Mouse (Mus musculus) midbrain, embryonic 11.5 days (tissue): Measurements from ENCODE around the gene Dcaf17. TPM values are rescaled to one million over a fixed set of nuclear protein-coding genes. Genes with fewer than 3 reads are reported as not detected.

Experiments used
- ATAC-seq: fragments of 200-750 bp; cut with Nextera tagmentation; 2 replicates; pipeline ENCODE4 v1.8.0; 2017; ENCODE audit warnings: moderate TSS enrichment, moderate library complexity; ENCODE audit not compliant: low FRiP score
- DNase-seq: peaks from one replicate; pipeline ENCODE4 v3.0.0; 2015; ENCODE audit warnings: low spot score; ENCODE audit errors: missing footprints
- H3K27ac ChIP-seq: fragments of 300-500 bp; sonication (generic); 2 replicates; pipeline ENCODE4 v1.5.1; 2014; ENCODE audit warnings: low read depth, low read length
- H3K27me3 ChIP-seq: fragments of 300-500 bp; sonication (generic); 2 replicates; pipeline ENCODE4 v1.6.1; 2014; ENCODE audit warnings: mild to moderate bottlenecking, low read length, moderate library complexity, mixed read lengths; ENCODE audit not compliant: control insufficient read depth, insufficient read depth
- H3K36me3 ChIP-seq: fragments of 300-500 bp; sonication (generic); 2 replicates; pipeline ENCODE4 v1.6.1; 2014; ENCODE audit warnings: mild to moderate bottlenecking, low read length, moderate library complexity, mixed read lengths; ENCODE audit not compliant: control insufficient read depth, insufficient read depth
- H3K4me1 ChIP-seq: fragments of 300-500 bp; sonication (generic); 2 replicates; pipeline ENCODE4 v1.6.1; 2014; ENCODE audit warnings: low read length; ENCODE audit not compliant: control insufficient read depth, insufficient read depth
- H3K4me2 ChIP-seq: fragments of 300-500 bp; sonication (generic); 2 replicates; pipeline ENCODE4 v1.6.1; 2014; ENCODE audit warnings: mild to moderate bottlenecking, moderate library complexity
- H3K4me3 ChIP-seq: fragments of 300-500 bp; sonication (generic); 2 replicates; pipeline ENCODE4 v1.5.1; 2014; ENCODE audit warnings: low read depth, low read length
- H3K9ac ChIP-seq: fragments of 300-500 bp; sonication (generic); 2 replicates; pipeline ENCODE4 v1.6.1; 2014; ENCODE audit warnings: low read length
- H3K9me3 ChIP-seq: fragments of 300-500 bp; sonication (generic); 2 replicates; pipeline ENCODE4 v1.6.1; 2016; ENCODE audit warnings: low read length; ENCODE audit not compliant: control insufficient read depth
- WGBS: fragments of 180-500 bp; shearing (Covaris S2); extraction: QIAGEN DNeasy Blood & Tissue Kit; methylation state at CpG from one replicate; pipeline ENCODE4 v1.1.7; 2014; 5-methylcytosine and 5-hydroxymethylcytosine counted together
- polyA plus RNA-seq: library from polyadenylated mRNA; unstranded; fragments of >200 nt; fragmentation: Nextera tagmentation; extraction: Ambion mirVana; gene quantifications from 2 replicates; pipeline ENCODE4 v1.2.1, GENCODE M21; 2014

The Dcaf17 gene
- 40.5 and 43.4 TPM in 2 replicates for polyA plus RNA-seq

DNA sequence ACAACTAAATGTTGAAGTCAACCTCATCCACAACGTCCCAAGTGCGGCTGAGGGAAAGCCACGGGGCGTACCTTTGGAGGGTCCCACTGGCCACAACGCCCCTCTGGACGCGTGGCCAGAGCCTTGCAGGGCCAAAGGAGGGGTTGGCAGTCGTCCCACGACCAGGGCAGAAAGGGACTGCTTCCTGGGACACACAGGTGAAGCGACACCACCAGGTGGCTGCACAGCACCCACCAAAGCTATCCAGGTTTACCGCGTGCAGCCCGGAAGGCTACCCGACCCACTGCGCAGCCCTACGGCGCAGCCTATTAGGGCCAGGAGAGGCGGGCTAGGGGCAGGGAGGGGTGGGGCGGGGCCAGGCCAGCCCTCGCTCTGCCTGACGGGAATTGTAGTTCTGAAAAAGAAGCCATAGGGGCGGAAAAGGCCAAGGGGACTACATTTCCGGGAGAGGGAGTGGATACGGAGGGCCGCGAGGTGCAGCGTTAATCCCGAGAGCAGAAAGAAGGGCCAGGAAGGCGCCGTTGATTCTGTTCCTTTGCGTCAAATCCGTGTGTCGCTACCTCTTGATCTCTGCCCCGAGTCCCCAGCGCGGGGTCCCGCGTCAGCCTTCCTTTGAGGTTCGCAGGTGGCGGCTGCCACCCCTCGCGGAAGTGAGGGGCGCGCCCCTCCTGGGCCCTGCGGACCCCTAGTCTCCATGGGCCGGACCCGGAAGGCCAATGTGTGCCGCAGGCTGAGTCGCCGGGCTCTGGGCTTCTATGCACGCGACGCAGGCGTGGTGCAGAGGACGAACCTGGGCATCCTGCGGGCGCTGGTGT is at the start of gene Dcaf17, which contains the start of gene Mettl8:
Dcaf17 (plus strand) TSS at position 29 of the 815 bp plus-strand sequence.
Mettl8 (minus strand) TSS at position 284 of the 815 bp plus-strand sequence.
- Histone ChIP-seq H3K27ac (peak within 1 kb of the TSS; percentile 88), H3K27me3 (no peaks in the 10 kb centered on the region), H3K9ac (peak within 1 kb of the TSS; percentile 87), H3K4me1 (peaks cover 11% of the 10 kb centered on the region), H3K36me3 (no peaks in the 10 kb centered on the region), H3K9me3 (no peaks in the 10 kb centered on the region), H3K4me3 (peak within 1 kb of the TSS; percentile 82), H3K4me2 (peak within 1 kb of the TSS; percentile 72)
- ATAC-seq (peak; percentile 98), DNase-seq (peak; percentile 99)
- WGBS: under 1% methylated on average over 57 of the region's 57 CpGs

DNA sequence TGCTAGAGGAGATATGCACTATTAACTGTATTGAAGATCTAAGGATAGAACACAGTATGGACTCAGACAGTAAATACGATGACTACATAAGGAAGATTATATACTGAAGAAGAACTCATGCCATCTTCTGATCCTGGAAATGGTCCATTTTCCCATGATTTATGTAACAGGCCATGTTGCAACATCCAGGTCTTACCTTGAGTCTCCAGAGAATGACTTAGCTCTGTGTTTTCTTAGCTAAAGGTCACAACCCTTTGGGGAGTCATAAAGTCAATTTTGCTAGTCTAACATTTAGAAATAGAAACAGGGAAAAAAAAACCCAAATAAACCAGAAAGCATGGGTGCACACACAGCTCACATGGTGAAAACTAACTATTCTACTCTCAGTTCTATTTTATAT is 43.3 kb upstream of the Dcaf17 start:
- Histone ChIP-seq H3K4me2 (no peak overlapping the region), H3K4me3 (no peak overlapping the region), H3K27me3 (no peaks in the 10 kb centered on the region), H3K9me3 (no peaks in the 10 kb centered on the region), H3K9ac (no peak overlapping the region), H3K4me1 (no peaks in the 10 kb centered on the region), H3K27ac (no peak overlapping the region), H3K36me3 (no peaks in the 10 kb centered on the region)
- ATAC-seq (no peak), DNase-seq (peak; percentile 69)
- WGBS: 93% methylated on average over 1 of the region's 1 CpGs

DNA sequence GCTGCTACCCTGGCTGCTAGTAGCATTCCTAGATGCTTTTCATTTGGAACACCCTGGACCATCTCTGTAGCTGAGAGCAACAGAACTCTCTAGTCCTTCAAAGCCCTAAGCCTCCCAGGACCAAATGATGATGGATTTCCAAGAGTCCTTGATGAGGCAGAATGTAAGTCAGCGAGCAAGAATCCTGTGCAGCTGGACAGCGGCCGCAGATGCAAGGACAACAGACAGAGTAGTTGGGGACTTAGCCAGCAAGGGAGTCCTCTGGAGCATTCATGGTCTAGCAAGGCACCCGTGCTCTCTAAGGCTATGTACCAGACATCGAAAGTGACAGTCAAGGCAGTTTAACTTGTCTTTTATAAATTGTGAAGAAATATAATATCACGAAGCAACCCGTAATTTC is 41.6 kb upstream of the Dcaf17 start:
- H3K27me3 ChIP-seq: no peaks in the 10 kb centered on the region
- no peak overlapping the region for H3K4me2 ChIP-seq
- no peaks in the 10 kb centered on the region for H3K9me3 ChIP-seq
- no peaks in the 10 kb centered on the region for H3K36me3 ChIP-seq
- ATAC-seq: no peak
- H3K4me1 ChIP-seq: no peaks in the 10 kb centered on the region
- 96% methylated on average over 7 of the region's 7 CpGs for WGBS
- no peak overlapping the region for H3K9ac ChIP-seq
- no peak for DNase-seq
- H3K4me3 ChIP-seq: no peak overlapping the region
- H3K27ac ChIP-seq: no peak overlapping the region

DNA sequence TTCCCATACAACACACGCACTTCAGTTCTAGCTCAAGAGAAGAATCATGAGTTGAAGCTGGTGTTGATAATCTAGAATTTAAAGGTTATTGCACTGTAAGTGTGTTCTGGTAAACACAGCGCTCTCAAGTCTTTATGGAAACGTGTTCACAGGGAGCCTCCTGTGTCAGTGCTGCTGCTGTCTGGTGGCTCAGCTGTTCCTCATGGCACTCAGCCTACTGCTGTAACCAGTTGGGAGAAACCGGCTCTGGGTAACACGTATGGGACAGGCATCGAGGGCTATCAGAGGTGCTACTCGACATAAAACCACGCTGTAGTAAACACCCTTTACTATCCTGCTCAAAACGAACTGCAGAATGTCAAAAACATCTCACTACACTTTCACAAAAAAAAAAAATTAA is 35.9 kb upstream of the Dcaf17 start:
- ATAC-seq (no peak), DNase-seq (no peak)
- Histone ChIP-seq H3K4me3 (no peak overlapping the region), H3K27ac (no peak overlapping the region), H3K4me2 (no peak overlapping the region), H3K9me3 (no peaks in the 10 kb centered on the region), H3K27me3 (no peaks in the 10 kb centered on the region), H3K36me3 (no peaks in the 10 kb centered on the region), H3K9ac (no peak overlapping the region), H3K4me1 (no peaks in the 10 kb centered on the region)
- 69% methylated on average over 9 of the region's 9 CpGs for WGBS

DNA sequence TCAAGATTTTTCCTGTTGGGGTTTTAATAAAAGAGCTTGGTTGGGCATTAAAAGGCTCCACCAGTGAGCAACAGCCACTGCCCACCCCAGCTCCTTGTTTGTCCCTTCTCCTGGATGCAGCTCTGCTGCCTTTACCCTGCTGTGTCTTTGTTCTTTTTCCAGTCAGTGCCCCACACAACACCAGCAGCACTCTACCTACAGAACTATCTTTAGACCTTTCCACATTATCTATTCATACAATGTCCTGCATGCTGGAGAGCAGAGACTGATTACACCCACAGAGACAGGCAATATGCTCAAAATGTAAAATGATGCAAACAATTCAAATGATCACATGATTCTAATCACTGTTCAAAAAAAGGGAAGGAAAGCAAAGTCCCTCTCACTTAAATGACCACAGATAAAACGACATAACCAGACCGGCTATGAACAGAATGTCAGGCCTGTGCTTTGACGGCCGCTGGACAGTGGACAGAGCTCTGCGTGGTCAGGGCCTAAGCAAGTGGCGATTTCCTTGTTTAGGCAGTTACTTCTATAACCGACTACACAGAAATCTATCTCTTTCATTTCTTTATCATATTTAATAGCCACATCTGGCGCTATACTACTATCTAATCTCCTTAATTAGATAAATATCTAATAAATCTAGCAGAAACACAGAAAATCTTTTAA is 35.3 kb upstream of the Dcaf17 start:
- no peak overlapping the region for H3K4me3 ChIP-seq
- H3K27ac ChIP-seq: no peak overlapping the region
- WGBS: 61% methylated on average over 8 of the region's 8 CpGs
- H3K27me3 ChIP-seq: no peaks in the 10 kb centered on the region
- ATAC-seq: no peak
- H3K9me3 ChIP-seq: no peaks in the 10 kb centered on the region
- no peaks in the 10 kb centered on the region for H3K4me1 ChIP-seq
- peak overlapping the region; percentile 36; the same call in 1 of the 2 replicates for H3K9ac ChIP-seq
- H3K36me3 ChIP-seq: no peaks in the 10 kb centered on the region
- DNase-seq: no peak
- H3K4me2 ChIP-seq: no peak overlapping the region

DNA sequence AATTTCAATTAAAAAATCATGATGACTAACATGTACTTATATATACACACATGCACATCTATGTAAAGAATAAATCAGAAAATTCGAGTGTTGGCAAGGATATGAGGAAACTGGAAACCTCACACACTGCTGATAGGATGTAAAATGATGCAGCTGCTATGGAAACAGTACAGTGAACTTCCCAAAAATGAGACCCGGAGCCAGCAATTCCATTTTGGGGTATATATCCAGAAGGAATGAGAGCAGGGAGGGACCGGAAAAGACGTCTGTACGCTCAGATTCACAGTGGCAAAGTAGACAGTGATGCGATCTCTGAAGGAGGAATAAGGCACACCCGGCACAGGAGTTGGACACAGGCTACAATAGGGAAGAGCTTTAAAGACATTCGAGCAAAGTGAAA is 34.5 kb upstream of the Dcaf17 start:
- no peak overlapping the region for H3K4me2 ChIP-seq
- DNase-seq (no peak), ATAC-seq (no peak)
- H3K27ac ChIP-seq: no peak overlapping the region
- no peaks in the 10 kb centered on the region for H3K36me3 ChIP-seq
- H3K27me3 ChIP-seq: no peaks in the 10 kb centered on the region
- H3K9ac ChIP-seq: no peak overlapping the region
- H3K4me3 ChIP-seq: no peak overlapping the region
- WGBS: 84% methylated on average over 8 of the region's 8 CpGs
- H3K4me1 ChIP-seq: no peaks in the 10 kb centered on the region
- H3K9me3 ChIP-seq: no peaks in the 10 kb centered on the region

DNA sequence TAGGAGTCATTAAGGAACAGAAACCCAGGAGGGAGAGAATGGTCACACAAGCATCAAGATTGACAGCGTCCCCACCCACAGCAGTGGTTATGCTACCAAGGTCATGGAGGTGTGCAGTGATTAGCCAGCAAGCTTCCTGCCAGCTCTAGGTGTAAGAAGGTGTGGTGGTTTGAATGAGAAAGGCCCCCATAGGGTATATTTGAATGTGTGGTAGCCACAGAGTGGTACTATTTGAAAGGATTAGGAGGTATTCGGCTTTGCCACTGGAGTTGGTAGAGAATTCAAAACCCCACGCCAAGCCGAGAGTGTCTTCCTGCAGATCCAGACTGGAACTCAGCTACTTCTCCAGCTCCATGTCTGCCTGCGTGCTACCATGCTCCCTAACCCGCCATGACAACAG is 32.1 kb upstream of the Dcaf17 start:
- no peaks in the 10 kb centered on the region for H3K4me1 ChIP-seq
- no peak for ATAC-seq
- 93% methylated on average over 6 of the region's 6 CpGs for WGBS
- H3K36me3 ChIP-seq: no peaks in the 10 kb centered on the region
- H3K4me2 ChIP-seq: no peak overlapping the region
- no peak for DNase-seq
- H3K9me3 ChIP-seq: no peaks in the 10 kb centered on the region
- no peak overlapping the region for H3K4me3 ChIP-seq
- H3K9ac ChIP-seq: no peak overlapping the region
- H3K27ac ChIP-seq: no peak overlapping the region
- H3K27me3 ChIP-seq: no peaks in the 10 kb centered on the region

DNA sequence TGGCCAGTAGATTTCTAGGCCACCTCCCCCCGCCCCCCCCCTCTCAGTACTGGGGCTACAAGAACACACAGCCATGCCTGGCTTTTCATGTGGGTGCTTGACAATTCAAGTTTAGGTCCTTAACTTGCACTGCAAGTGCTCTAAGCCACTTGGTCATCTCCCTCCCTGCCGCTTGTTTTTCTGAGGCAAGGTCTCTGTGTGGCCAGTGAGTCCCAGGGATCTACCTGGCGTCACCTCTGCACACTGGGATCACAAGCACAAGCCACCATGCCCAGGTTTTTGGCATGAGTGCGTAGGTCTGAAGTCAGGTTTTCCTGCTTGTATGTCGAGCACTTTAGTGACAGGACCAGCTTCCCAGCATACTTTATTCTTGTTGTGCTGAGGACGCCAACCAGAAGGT is 31.1 kb upstream of the Dcaf17 start:
- DNase-seq (no peak), ATAC-seq (no peak)
- Histone ChIP-seq H3K9me3 (no peaks in the 10 kb centered on the region), H3K9ac (no peak overlapping the region), H3K27ac (no peak overlapping the region), H3K36me3 (no peaks in the 10 kb centered on the region), H3K4me2 (no peak overlapping the region), H3K4me3 (no peak overlapping the region), H3K27me3 (no peaks in the 10 kb centered on the region), H3K4me1 (no peaks in the 10 kb centered on the region)
- WGBS: 96% methylated on average over 6 of the region's 6 CpGs

DNA sequence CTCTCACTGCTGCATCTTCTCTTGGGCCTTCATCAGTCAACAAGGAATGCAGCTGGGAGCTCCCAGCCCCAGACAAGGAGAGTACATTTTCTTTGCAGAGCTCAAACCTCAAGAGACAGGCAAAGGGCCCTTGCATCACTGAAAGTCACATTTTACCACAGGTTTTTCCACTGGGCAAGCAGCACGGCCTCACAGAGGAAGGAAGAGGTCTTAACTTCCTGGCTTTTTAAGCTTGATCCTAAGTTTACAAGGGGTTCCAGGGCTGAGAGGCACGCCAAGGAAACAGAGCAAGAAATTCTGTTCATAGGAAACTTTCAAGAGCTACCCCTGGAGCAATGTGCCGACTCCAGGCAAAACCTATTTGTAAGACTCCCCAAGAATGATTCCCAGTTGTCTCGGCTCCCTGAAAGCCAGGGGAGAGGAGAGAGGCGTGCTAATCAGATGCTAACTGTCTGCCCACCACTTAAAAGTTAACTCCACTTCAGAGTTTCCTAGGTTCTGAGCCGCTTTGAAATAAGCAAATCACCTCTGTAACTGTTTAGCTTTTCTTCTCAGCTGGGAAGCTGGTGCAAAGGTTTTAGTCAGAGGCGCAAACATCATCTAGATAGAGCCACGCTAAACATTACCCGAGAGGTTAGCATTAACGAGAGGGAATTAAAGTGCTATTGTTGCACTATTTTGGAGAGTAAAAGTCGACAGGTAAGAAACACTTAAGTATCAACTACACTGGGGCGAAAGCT is 29.4 kb upstream of the Dcaf17 start:
- H3K27ac ChIP-seq: no peak overlapping the region
- no peaks in the 10 kb centered on the region for H3K4me1 ChIP-seq
- H3K9me3 ChIP-seq: no peaks in the 10 kb centered on the region
- no peak overlapping the region for H3K4me2 ChIP-seq
- peak; percentile 77 for DNase-seq
- H3K36me3 ChIP-seq: no peaks in the 10 kb centered on the region
- H3K9ac ChIP-seq: no peak overlapping the region
- WGBS: 68% methylated on average over 12 of the region's 12 CpGs
- no peaks in the 10 kb centered on the region for H3K27me3 ChIP-seq
- ATAC-seq: no peak
- H3K4me3 ChIP-seq: no peak overlapping the region
